Mouse (Mus musculus) heart, adult 2 months (tissue): ENCODE data around the gene Otud7b. TPM values are rescaled to one million over a fixed set of nuclear protein-coding genes. Genes with fewer than 3 reads are reported as not detected.
A peak's percentile ranks its signal among the peaks of the same experiment; 100 is the strongest.
"Not testable (repeated sequence)": the region's sequence is repeated elsewhere in the genome, so short reads cannot be mapped to it uniquely, and the experiment has no call there.

Source experiments
- DNase-seq, 2 experiments: peaks; one replicate each; pipeline ENCODE4 v3.0.0; 2021
- H3K27ac ChIP-seq: fragments of 200-600 bp; 2 replicates; pipeline ENCODE4 v1.8.1; 2022
- H3K27me3 ChIP-seq: fragments of 200-500 bp; 2 replicates; pipeline ENCODE4 v1.6.1; 2012; ENCODE audit warnings: mild to moderate bottlenecking, low read length, inconsistent platforms, mixed read lengths; ENCODE audit not compliant: control insufficient read depth, insufficient read depth
- H3K36me3 ChIP-seq: fragments of 200-500 bp; 2 replicates; pipeline ENCODE4 v1.6.1; 2012; ENCODE audit warnings: low read length, inconsistent platforms; ENCODE audit not compliant: control insufficient read depth, insufficient read depth
- H3K4me1 ChIP-seq: fragments of 200-500 bp; 2 replicates; pipeline ENCODE4 v1.6.1; 2011; ENCODE audit warnings: low read length; ENCODE audit not compliant: control insufficient read depth, insufficient read depth
- H3K4me3 ChIP-seq: fragments of 200-600 bp; 2 replicates; pipeline ENCODE4 v1.8.1; 2022
- H3K79me2 ChIP-seq: fragments of 200-500 bp; replicated peaks from 2 replicates; pipeline ENCODE4 v1.6.1; 2012; ENCODE audit warnings: mild to moderate bottlenecking, inconsistent platforms, low read length, moderate library complexity, mixed read lengths; ENCODE audit not compliant: control insufficient read depth, insufficient read depth
- H3K9ac ChIP-seq: fragments of 200-500 bp; 2 replicates; pipeline ENCODE4 v1.6.1; 2012; ENCODE audit warnings: low read depth, mild to moderate bottlenecking, control low read depth, inconsistent platforms, low read length, mixed read lengths
- CTCF ChIP-seq: fragments of 200-600 bp; IDR thresholded peaks from 2 replicates; pipeline ENCODE4 v1.8.1; 2022; ENCODE audit warnings: antibody characterized with exemption, mild to moderate bottlenecking, moderate library complexity
- EP300 ChIP-seq: fragments of 200-500 bp; IDR thresholded peaks from 2 replicates; pipeline ENCODE4 v1.6.1; 2011; ENCODE audit warnings: low read depth, low read length, control low read depth; ENCODE audit not compliant: insufficient read depth
- POLR2A ChIP-seq: fragments of 200-500 bp; IDR thresholded peaks from 2 replicates; pipeline ENCODE4 v1.6.1; 2011; ENCODE audit warnings: mild to moderate bottlenecking, low read depth, low read length, control low read depth; ENCODE audit not compliant: insufficient read depth
- WGBS: fragments of 180-500 bp; shearing (Covaris S2); methylation state at CpG from one replicate; pipeline ENCODE4 v1.1.7; 2018; 5-methylcytosine and 5-hydroxymethylcytosine counted together
- intact Hi-C: fragments of 180-260 bp; cut with DNase I; formaldehyde crosslinking; loops from one replicate; pipeline ENCODE4 v1.15.1; 2025
- polyA plus RNA-seq: library from polyadenylated mRNA; depleted of rRNA; stranded (reverse); fragments of >200 nt; gene quantifications from 2 replicates; pipeline ENCODE4 v1.2.3, GENCODE M21; 2012
- total RNA-seq, 2 experiments: library from RNA; stranded (reverse); gene quantifications; 2 replicates each; pipeline ENCODE4 v1.2.3; 2021

Otud7b gene
- total and polyA plus RNA-seq, 3 experiments = 10.9 to 57.4 (median 46.0) TPM

DNA sequence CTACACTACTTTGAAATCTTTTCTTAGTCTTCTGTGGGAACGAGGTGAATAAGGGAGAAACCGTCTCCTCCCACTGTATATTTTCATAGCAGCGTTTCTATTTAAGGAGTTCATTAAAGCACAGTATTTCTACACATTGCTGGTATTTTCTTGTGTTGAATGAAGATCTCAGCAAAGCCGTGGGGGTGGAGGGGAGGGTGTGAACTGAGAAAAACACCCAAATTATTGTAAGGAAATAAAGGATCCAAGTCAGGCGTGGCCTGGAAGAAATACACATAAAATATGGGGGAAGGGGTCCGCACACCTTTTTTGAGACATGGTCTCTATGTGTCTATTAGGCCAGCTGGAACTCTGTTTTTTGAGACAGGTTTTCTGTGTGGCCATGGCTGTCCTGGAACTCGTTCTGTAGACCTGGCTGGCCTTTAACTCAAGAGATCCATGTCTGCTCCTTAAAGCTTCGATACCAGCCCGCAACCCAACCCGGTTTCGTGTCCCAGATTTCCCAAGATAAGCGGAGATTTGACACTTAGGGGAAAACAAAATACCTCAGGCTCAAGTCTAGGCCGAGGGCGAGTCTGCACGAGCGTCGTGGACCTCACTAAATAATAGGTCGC lies 67.4 kb downstream of the Otud7b start:
- no peak for DNase-seq
- 8% methylated on average over 18 of the region's 18 CpGs for WGBS
- Histone ChIP-seq H3K4me1 (peaks cover 9% of the 10 kb centered on the region), H3K9ac (peak overlapping the region; percentile 91), H3K27ac (peak overlapping the region; percentile 96), H3K36me3 (peaks cover 14% of the 10 kb centered on the region), H3K27me3 (no peaks in the 10 kb centered on the region), H3K79me2 (no peaks in the 10 kb centered on the region; the same call in 1 of the 2 replicates), H3K4me3 (peak overlapping the region; percentile 96)
- intact Hi-C loops = no loop called here
- TF ChIP-seq EP300 (no peak), CTCF (no peak)

DNA sequence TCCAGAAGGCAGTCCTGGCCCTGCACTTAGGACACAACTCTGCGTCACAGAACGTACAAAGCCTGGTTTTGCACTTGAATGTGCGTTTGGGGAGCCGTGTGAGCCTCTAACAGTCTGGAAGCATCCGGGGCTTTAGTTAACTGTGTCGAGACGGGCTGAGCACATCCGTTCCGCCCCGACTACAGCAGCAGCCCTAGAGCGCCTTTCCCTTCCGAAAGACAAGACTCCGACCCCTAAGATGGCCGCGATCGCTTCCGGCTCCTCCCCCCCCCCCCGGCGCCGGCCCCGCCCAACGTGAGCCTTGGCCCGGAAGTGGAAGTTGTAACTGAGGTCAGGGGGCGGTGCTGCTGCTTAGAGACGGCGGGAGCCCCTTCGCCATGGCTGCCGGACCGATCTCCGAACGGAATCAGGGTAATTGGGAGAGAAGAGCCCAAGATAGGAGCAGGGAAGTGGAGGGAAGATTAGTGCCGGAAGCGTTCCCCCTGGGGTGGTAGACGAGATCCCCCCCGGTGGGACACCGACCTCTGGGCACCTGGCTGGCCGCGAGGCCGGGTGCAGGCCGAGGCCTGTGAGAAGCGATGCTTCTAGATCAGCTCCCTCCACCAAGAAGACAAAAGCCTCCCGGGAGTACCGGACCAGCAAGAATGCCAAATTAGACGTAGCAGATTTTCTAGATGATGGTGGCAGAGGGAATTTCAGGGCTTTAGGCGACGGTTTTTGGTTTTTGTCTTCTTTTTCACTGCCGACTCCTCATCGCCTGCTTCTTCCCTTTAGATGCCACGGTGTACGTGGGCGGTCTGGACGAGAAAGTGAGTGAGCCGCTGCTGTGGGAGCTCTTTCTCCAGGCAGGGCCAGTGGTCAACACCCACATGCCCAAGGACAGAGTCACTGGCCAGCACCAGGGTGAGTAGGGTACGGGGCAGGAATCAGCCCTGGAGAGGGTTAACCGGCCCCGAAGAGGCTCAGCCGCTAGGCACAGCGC lies 68.2 kb downstream of the Otud7b start, which contains the start of gene Sf3b4:
Gene Sf3b4 (plus strand): TSS at position 136 of the 982 bp plus-strand sequence.
- Histone ChIP-seq H3K4me3 (peak within 1 kb of the TSS; percentile 96), H3K27me3 (no peaks in the 10 kb centered on the region), H3K4me1 (peaks cover 9% of the 10 kb centered on the region), H3K9ac (peak within 1 kb of the TSS; percentile 91), H3K79me2 (no peaks in the 10 kb centered on the region; the same call in 1 of the 2 replicates), H3K36me3 (peaks cover 14% of the 10 kb centered on the region), H3K27ac (peak within 1 kb of the TSS; percentile 96)
- intact Hi-C loops = no loop called here
- WGBS = under 1% methylated on average over 55 of the region's 58 CpGs
- DNase-seq = peak; percentile 88 to 90
- peak; percentile 84 for TF ChIP-seq EP300
- TF ChIP-seq CTCF = no peak
- peak; percentile 97 for TF ChIP-seq POLR2A

DNA sequence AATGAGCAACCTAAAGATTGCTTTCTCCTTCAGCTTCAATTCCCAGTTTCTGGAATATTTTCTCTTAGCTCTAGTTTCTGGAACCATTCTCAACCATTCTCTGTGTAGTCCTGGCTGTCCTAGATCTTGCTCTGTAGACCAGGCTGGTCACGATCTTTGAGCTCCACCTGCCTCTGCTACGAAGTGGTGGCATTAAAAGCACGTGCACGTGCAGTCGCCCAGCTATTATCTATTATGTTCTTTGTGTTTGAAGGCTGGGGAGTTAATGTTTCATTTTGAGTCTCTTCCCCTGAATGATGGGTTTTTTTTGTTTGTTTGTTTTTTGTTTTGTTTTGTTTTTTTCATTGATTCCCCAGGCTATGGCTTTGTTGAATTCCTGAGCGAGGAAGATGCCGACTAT lies 68.9 kb downstream of the Otud7b start:
- TF ChIP-seq EP300 = no peak
- peak overlapping the region; percentile 96 for H3K4me3 ChIP-seq
- no peak overlapping the region for H3K27ac ChIP-seq
- H3K36me3 ChIP-seq = peaks cover 14% of the 10 kb centered on the region
- H3K79me2 ChIP-seq = no peaks in the 10 kb centered on the region; the same call in 1 of the 2 replicates
- H3K4me1 ChIP-seq = peaks cover 7% of the 10 kb centered on the region
- no peak for DNase-seq
- WGBS = 35% methylated on average over 7 of the region's 7 CpGs
- no peak overlapping the region; the same call in 1 of the 2 replicates for H3K9ac ChIP-seq
- H3K27me3 ChIP-seq = no peaks in the 10 kb centered on the region
- intact Hi-C loops = no loop called here

DNA sequence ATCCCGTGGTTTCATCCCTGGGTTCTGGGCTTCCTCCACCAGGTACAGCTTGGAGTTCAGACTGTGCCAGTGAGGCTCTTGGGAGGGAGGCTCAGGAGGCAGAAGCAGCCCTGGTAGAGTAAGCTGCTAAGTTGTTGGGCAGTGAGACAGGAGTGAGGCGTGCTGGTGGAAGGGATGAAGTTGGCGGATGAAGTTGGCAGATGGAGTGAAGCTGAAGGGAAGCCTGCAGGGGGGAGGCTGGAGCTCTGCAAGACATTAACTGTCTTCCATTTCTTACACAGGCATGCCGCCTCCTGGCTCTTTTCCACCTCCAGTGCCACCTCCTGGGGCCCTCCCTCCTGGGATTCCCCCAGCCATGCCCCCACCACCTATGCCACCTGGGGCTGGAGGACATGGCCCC lies 69.7 kb downstream of the Otud7b start:
- H3K4me1 ChIP-seq, H3K79me2 ChIP-seq, H3K9ac ChIP-seq, H3K27me3 ChIP-seq, DNase-seq, H3K27ac ChIP-seq, H3K4me3 ChIP-seq: not testable (repeated sequence)
- WGBS = 82% methylated on average over 4 of the region's 4 CpGs
- H3K36me3 ChIP-seq = peaks cover 14% of the 10 kb centered on the region
- intact Hi-C loops = loop anchor here (2.0 kb wide), 1 partner anchor 45 kb away; the partner anchor contains the start of genes Bola1 and Hist2h2ab

DNA sequence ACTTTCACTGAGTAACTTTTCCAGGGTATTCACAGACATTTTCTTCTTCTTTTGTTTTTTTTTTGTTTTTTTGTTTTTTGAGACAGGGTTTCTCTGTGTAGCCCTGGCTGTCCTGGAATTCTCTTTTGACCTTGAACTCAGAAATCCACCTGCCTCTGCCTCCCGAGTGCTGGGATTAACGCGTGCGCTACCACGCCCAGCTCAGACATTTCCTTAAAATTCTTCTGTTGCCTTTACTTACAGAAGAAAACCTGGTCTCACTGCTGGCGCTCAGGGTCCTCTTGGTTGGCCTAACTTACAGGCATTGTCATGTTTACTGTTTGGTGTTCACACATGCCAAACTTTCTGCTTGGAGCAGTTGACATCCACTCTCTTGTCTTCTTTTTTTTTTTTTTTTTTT lies 70.9 kb downstream of the Otud7b start:
- Histone ChIP-seq H3K36me3 (peaks cover 14% of the 10 kb centered on the region), H3K4me1 (peaks cover 8% of the 10 kb centered on the region), H3K27ac (no peak overlapping the region), H3K9ac (no peak overlapping the region), H3K4me3 (no peak overlapping the region), H3K27me3 (no peaks in the 10 kb centered on the region), H3K79me2 (no peaks in the 10 kb centered on the region; the same call in 1 of the 2 replicates)
- TF ChIP-seq CTCF (no peak), EP300 (no peak), POLR2A (no peak)
- no peak for DNase-seq
- intact Hi-C loops = loop anchor here (2.0 kb wide), 1 partner anchor 44 kb away; the partner anchor contains the start of genes Bola1 and Hist2h2ab
- WGBS = 88% methylated on average over 6 of the region's 6 CpGs

DNA sequence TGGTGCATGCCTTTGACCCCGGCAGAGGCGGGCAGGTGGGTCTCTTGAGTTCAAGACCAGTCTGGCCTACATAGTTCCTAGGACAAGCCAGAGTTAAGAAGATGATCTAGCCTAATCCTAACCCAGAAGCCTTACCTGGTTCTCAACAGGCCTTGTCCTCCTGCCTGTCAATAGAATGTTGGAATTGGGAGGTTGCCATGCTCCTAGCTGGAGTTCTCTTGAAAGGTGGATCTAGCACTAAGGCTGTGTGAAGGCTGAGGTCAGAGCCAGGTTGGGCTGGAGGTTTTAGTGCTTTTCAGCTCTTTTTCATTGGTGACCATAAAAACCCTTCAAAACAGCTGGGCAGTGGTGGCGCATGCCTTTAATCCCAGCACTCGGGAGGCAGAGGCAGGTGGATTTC lies 74.1 kb downstream of the Otud7b start:
- intact Hi-C loops = no loop called here
- Histone ChIP-seq H3K4me3 (no peak overlapping the region), H3K27ac (no peak overlapping the region), H3K9ac (no peak overlapping the region), H3K27me3 (no peaks in the 10 kb centered on the region), H3K36me3 (peaks cover 9% of the 10 kb centered on the region), H3K79me2 (no peaks in the 10 kb centered on the region), H3K4me1 (peaks cover 2% of the 10 kb centered on the region)
- 92% methylated on average over 4 of the region's 4 CpGs for WGBS
- no peak for TF ChIP-seq EP300
- no peak for TF ChIP-seq CTCF
- TF ChIP-seq POLR2A = no peak
- no peak for DNase-seq
